Comparison of ENCODE assay signal across 24 mouse cellular contexts in the genomic region with DNA sequence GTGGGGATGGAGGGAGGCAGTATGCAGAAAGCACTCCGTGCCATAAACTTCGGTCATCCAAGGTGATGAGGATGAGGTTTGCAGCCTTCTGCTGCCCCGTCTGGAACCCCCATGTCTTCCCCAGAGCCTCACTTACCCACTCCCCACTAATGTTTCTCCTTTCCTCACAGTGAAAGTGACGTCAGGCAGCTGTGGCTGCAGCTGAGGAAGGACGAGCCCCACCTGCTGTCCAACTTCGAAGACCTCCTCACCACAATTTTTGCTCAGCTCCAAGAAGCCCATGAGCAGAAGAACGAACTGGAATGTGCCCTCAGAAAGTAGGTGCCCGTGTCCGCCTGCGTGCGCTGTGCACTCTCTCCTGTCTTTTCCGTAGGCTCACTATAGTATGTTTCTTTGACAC.
"Had no signal": no experiment of that assay in that cellular context is flagged by ENCODE, and none has a peak within 500 bp of the region (broad histone marks: within the 10 kb centered on the region; RNA-seq: fewer than 3 reads in every experiment).

No protein-coding gene starts in this region.

- H3K36me3 ChIP-seq: intestine, embryonic 15.5 days; kidney, embryonic 15.5 days; limb, embryonic 12.5 days; limb, embryonic 15.5 days; liver, embryonic 15.5 days; midbrain, embryonic 10.5 days; neural tube, embryonic 12.5 days; neural tube, embryonic 15.5 days; stomach, embryonic 15.5 days had no signal

- H3K27ac ChIP-seq: intestine, embryonic 15.5 days; kidney, embryonic 15.5 days; left cerebral cortex, adult 2 months; limb, embryonic 12.5 days; limb, embryonic 15.5 days; liver, embryonic 15.5 days; midbrain, embryonic 10.5 days; neural tube, embryonic 12.5 days; neural tube, embryonic 15.5 days; stomach, embryonic 15.5 days had no signal

- H3K4me3 ChIP-seq: intestine, embryonic 15.5 days; kidney, embryonic 15.5 days; left cerebral cortex, adult 2 months; limb, embryonic 12.5 days; limb, embryonic 15.5 days; liver, embryonic 15.5 days; megakaryocyte, embryonic 14.5 days; midbrain, embryonic 10.5 days; neural tube, embryonic 12.5 days; neural tube, embryonic 15.5 days; stomach, embryonic 15.5 days had no signal

- ATAC-seq: intestine, embryonic 15.5 days had no signal

- H3K4me2 ChIP-seq: intestine, embryonic 15.5 days; kidney, embryonic 15.5 days; limb, embryonic 12.5 days; limb, embryonic 15.5 days; liver, embryonic 11.5 days; liver, embryonic 15.5 days; neural tube, embryonic 12.5 days; neural tube, embryonic 15.5 days; stomach, embryonic 15.5 days had no signal

- H3K27me3 ChIP-seq: intestine, embryonic 15.5 days; kidney, embryonic 15.5 days; liver, embryonic 15.5 days; neural tube, embryonic 12.5 days; stomach, embryonic 15.5 days had no signal

- DNase-seq: kidney, adult 11 months; kidney, adult 8-10 months; kidney, postnatal 10 days; kidney, postnatal 36 days; layer of hippocampus, postnatal 36 days; left cerebral cortex, postnatal 4 days; midbrain, embryonic 14.5 days; right cerebral cortex, adult 18-20 months; right cerebral cortex, postnatal 25 days; spleen, adult 18-20 months; thymus, adult 18-20 months; thymus, postnatal 36 days had no signal

- H3K4me1 ChIP-seq: intestine, embryonic 15.5 days; liver, embryonic 15.5 days; stomach, embryonic 15.5 days had no signal

- H3K9ac ChIP-seq: intestine, embryonic 15.5 days; kidney, embryonic 15.5 days; limb, embryonic 12.5 days; limb, embryonic 15.5 days; liver, embryonic 15.5 days; neural tube, embryonic 12.5 days; neural tube, embryonic 15.5 days; stomach, embryonic 15.5 days had no signal

- H3K9me3 ChIP-seq: intestine, embryonic 15.5 days; kidney, embryonic 15.5 days; limb, embryonic 12.5 days; limb, embryonic 15.5 days; liver, embryonic 15.5 days; midbrain, embryonic 10.5 days; neural tube, embryonic 12.5 days; neural tube, embryonic 15.5 days; stomach, embryonic 15.5 days had no signal
